Mouse (Mus musculus) bone marrow macrophage, adult 2 months (primary cell): ENCODE results near the gene Spock1. TPM values are rescaled to one million over a fixed set of nuclear protein-coding genes. Genes with fewer than 3 reads are reported as not detected.

Experiments
- H3K27ac ChIP-seq: 2 replicates; pipeline ENCODE4 v1.5.1; 2012; ENCODE audit warnings: low read depth, low read length; ENCODE audit not compliant: insufficient read depth
- H3K4me1 ChIP-seq: 2 replicates; pipeline ENCODE4 v1.6.1; 2012; ENCODE audit warnings: low read length; ENCODE audit not compliant: control insufficient read depth, insufficient read depth
- H3K4me3 ChIP-seq: 2 replicates; pipeline ENCODE4 v1.5.1; 2012; ENCODE audit warnings: mild to moderate bottlenecking, low read length, moderate library complexity; ENCODE audit not compliant: insufficient read depth
- CTCF ChIP-seq: IDR thresholded peaks from 2 replicates; pipeline ENCODE4 v1.5.1; 2012; ENCODE audit warnings: low read depth, mild to moderate bottlenecking, low read length, moderate library complexity
- POLR2A ChIP-seq: IDR thresholded peaks from 2 replicates; pipeline ENCODE4 v1.6.1; 2012; ENCODE audit warnings: mild to moderate bottlenecking, low read depth, low read length, borderline replicate concordance
- polyA plus RNA-seq: library from polyadenylated mRNA; stranded (reverse); fragments of >200 nt; gene quantifications from 2 replicates; pipeline ENCODE4 v1.2.4, GENCODE M21; 2012; ENCODE audit not compliant: missing spikeins, insufficient read depth, insufficient read length

Gene Spock1
- polyA plus RNA-seq, 1 experiment = not detected

- H3K4me3 ChIP-seq = no peak overlapping the region
- no peaks in the 10 kb centered on the region for H3K4me1 ChIP-seq
- no peak overlapping the region for H3K27ac ChIP-seq
- TF ChIP-seq POLR2A (no peak), CTCF (no peak)
Measured at GRCm38 (mm10) chr13:57671919-57672318, 236.2 kb downstream of the Spock1 start.

DNA sequence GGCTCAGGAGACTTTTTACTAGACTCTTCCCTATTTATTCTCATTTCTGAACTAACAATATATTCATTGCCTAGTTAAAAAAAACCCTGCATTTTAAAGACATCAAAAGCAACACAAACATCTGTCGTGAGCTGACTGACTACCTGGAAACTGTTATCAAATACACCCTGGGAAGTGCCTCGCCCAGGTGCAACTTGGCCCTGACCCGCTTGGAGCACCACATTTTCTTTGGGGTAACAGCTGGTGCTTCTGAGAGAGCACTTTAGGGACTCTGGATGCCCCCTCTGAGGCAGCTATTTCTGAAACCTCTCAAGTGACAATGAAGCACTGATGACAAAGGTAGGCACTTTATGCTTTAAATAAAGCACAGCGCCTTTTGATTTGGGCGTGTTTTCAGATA, 236.8 kb downstream of the Spock1 start:
- Histone ChIP-seq H3K4me1 (no peaks in the 10 kb centered on the region), H3K27ac (no peak overlapping the region), H3K4me3 (no peak overlapping the region)
- TF ChIP-seq POLR2A (no peak), CTCF (no peak)

DNA sequence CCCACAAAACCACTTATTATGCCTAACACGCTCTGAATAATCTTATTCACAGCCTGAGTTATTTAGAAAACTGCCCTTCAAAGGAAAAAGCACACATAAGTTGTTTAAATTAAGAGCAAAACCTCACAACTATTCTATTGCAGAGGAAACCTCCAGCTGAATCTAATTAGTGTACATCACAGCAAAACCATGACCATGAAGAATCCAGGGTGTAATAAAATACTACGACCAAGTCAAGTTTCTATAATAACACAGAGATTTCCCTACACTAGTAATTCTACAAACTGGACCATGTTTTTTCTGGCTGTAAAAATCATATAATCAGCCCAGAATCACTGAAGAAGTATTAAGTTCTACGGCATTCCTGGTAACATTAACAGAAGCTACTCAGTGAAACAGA, 240.5 kb downstream of the Spock1 start:
- Histone ChIP-seq H3K4me1 (no peaks in the 10 kb centered on the region), H3K27ac (no peak overlapping the region), H3K4me3 (no peak overlapping the region)
- no peak for TF ChIP-seq CTCF
- no peak for TF ChIP-seq POLR2A

GRCm38 (mm10) chr13:57666173-57666842, 241.8 kb downstream of the Spock1 start:
- Histone ChIP-seq H3K4me1 (no peaks in the 10 kb centered on the region), H3K27ac (no peak overlapping the region), H3K4me3 (no peak overlapping the region)
- TF ChIP-seq POLR2A (no peak), CTCF (no peak)

GRCm38 (mm10) chr13:57662554-57662953, 245.6 kb downstream of the Spock1 start:
- TF ChIP-seq CTCF (no peak), POLR2A (no peak)
- Histone ChIP-seq H3K27ac (no peak overlapping the region), H3K4me3 (no peak overlapping the region), H3K4me1 (no peaks in the 10 kb centered on the region)

- TF ChIP-seq POLR2A = no peak
- TF ChIP-seq CTCF = no peak
- H3K27ac ChIP-seq = no peak overlapping the region
- no peak overlapping the region for H3K4me3 ChIP-seq
- H3K4me1 ChIP-seq = no peaks in the 10 kb centered on the region
Measured at GRCm38 (mm10) chr13:57660523-57660922, 247.6 kb downstream of the Spock1 start.

- no peak for TF ChIP-seq CTCF
- no peak overlapping the region for H3K27ac ChIP-seq
- H3K4me3 ChIP-seq = no peak overlapping the region
- H3K4me1 ChIP-seq = no peaks in the 10 kb centered on the region
Measured at GRCm38 (mm10) chr13:57659872-57660271, 248.3 kb downstream of the Spock1 start.

- H3K27ac ChIP-seq = no peak overlapping the region
- no peak overlapping the region for H3K4me3 ChIP-seq
- H3K4me1 ChIP-seq = no peaks in the 10 kb centered on the region
- TF ChIP-seq POLR2A = no peak
- no peak for TF ChIP-seq CTCF
Measured at GRCm38 (mm10) chr13:57656606-57657005, 251.5 kb downstream of the Spock1 start.

DNA sequence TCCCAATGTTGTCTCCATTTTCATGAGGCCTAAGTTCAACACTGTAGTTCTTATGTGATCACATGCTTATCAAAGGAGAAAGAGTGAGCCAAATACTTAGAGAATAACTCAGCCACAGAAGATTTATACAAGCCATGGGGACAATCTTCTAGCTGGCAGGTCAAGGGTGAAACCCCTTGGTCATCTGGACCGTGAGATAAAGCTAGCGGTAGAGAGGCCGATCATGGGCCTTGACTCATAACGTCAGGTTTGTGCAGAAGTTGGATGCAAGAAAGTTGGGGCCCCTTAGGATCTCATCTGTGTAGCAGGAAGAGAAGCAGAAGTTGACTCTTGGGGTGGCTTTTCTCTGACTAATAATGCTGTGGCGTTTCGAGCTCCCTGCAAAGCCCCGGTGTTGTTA, 253.8 kb downstream of the Spock1 start:
- Histone ChIP-seq H3K4me3 (no peak overlapping the region), H3K4me1 (no peaks in the 10 kb centered on the region), H3K27ac (no peak overlapping the region)
- TF ChIP-seq CTCF (no peak), POLR2A (no peak)

DNA sequence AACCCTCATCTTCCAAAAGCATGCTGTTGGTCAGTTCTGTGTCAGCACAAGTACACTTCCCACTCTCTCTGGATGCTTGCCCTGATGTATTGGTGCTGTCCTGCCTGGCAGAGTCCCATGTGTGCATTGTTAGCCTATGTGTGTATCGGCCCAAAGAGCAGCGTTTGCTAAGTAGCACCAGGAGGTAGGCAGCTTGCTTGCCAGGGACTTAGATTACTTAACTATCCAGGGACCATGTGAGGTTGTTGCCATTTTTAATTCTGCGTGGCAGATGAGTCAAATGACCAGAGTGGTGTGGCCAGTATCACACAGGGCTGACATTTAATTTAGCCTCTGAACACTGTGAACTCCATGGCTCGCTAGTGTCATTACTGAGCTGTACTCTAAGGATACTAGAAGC, 256.9 kb downstream of the Spock1 start:
- H3K4me1 ChIP-seq = no peaks in the 10 kb centered on the region
- H3K27ac ChIP-seq = no peak overlapping the region
- no peak for TF ChIP-seq POLR2A
- TF ChIP-seq CTCF = no peak
- no peak overlapping the region for H3K4me3 ChIP-seq

GRCm38 (mm10) chr13:57648784-57649183, 259.3 kb downstream of the Spock1 start:
- Histone ChIP-seq H3K4me1 (no peaks in the 10 kb centered on the region), H3K27ac (no peak overlapping the region), H3K4me3 (no peak overlapping the region)
- no peak for TF ChIP-seq CTCF
- no peak for TF ChIP-seq POLR2A
